Mouse (Mus musculus) left cerebral cortex, postnatal 10 days (tissue): ENCODE measurements around the gene Chrm4. TPM values are rescaled to one million over a fixed set of nuclear protein-coding genes. Genes with fewer than 3 reads are reported as not detected.

Source experiments
- DNase-seq, 2 experiments: peaks; one replicate each; pipeline ENCODE4 v3.0.0; 2021 to 2022; ENCODE audit warnings: low spot score in 2 of 2, mixed read lengths in 1 of 2; ENCODE audit errors: extremely low spot score in 1 of 2
- intact Hi-C: fragments of 180-260 bp; cut with DNase I; formaldehyde crosslinking; loops from one replicate; pipeline ENCODE4 v1.15.1; 2025
- total RNA-seq, 2 experiments: library from RNA; stranded (reverse); gene quantifications; 2 replicates each; pipeline ENCODE4 v1.2.3; 2021

The Chrm4 gene
- total RNA-seq, 2 experiments from 2014 or later = 29.6 to 33.0 TPM

- peak; percentile 77 to 82 for DNase-seq
- intact Hi-C loops = no loop called here
Measured at GRCm38 (mm10) chr2:91957096-91957495, 30.0 kb downstream of the Chrm4 start.

DNA sequence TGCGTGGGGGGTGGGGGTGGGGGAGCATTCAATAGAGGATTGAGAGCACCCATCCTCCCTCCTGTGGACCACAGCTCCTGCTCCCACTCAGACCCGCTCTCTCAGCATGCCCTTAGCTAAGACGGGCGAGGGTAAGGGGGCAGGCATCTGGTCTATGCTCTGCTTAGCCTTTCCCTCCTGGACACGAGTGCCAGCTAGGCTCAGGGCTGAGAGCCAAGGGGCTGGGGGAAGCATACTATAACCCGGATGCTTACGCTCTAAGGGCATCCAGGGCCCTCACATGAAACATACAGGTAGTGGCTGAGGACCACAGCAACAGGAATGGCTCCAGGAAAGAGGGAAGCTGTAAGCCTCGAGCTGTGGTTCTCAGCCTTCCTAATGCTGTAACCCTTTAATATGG lies 31.0 kb downstream of the Chrm4 start:
- intact Hi-C loops = no loop called here
- no peak for DNase-seq

DNA sequence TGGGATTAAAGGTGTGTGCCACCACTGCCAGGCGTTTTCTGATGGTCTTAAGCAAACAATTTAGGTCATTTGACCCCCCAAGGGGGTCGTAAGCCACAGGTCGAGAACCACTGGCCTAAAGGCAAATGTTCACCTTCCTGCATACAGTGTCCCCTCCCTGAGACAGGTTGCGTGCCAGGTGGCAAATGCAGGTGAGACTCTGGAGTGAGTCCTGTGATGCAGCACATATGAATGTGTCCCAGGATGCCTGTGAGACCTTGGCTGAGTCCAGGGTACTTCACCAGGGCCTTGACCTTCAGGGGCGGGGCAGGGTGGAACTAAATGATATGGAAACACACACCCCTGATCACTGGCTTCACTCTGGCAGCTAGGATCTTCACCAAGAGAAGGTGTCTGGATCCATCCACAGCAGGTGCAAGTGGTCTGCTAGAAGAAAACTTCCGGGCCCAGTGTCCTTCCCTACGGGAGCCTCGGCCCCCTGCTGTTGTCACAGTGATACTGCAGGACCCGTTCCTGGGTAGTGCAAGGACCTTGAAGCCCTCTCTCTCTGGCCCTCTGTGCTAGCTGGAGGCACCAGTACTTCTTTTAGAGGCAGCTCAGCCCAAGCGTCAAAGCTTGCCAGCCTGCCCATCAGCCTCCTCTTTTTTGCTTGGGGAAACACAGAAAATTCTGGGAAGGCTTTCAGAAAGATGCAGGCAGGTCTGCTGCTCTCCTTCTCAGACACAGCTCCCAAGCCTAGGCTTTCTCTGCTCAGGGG lies 31.8 kb downstream of the Chrm4 start:
- intact Hi-C loops = no loop called here
- DNase-seq = peak in 1 of 2 experiments; percentile 76

GRCm38 (mm10) chr2:91959544-91960410 lies 32.7 kb downstream of the Chrm4 start:
- DNase-seq = no peak
- intact Hi-C loops = no loop called here

GRCm38 (mm10) chr2:91960459-91960858 lies 33.4 kb downstream of the Chrm4 start:
- no peak for DNase-seq
- intact Hi-C loops = no loop called here

DNA sequence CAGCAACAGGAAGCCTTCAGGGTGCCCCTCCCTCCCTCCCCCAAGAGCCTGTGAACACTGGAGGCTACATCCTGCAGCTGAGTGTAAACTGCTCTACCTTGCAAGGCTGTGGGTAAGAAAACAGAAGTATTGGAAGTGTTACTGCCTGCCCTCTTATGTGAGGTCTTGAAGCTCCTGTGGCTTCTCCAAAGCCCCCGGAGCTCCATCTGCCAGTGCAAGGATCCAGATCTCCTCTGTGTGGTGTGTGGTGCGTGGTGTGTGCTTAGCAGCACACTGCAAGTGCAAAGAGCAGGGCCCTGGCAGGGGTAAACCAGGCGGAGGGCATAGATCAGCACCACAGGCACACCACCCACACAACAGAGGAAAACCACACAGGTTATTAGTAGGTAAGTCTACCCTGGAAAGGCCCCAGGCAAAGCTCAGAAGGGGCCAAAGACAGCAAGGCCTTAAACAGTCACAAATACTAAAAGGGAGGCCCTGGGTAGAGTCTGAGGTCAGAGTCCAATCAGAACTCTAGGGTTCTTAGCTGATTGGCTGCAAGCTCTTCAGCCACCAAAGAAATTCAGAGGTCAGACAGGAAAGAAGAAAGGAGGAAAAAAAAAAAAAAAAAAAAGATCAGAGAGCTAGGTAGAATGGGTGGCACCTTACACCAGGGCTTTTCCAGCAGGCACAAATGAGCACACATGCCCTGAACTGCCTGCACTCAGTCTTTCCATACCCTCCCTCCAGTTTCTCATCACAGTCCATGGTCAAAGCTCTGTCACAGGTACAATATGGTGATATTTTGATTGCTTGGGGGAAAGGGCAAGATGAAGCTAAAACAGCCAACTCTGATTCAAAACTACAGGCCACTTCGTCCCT lies 35.1 kb downstream of the Chrm4 start:
- DNase-seq = no peak
- intact Hi-C loops = no loop called here

DNA sequence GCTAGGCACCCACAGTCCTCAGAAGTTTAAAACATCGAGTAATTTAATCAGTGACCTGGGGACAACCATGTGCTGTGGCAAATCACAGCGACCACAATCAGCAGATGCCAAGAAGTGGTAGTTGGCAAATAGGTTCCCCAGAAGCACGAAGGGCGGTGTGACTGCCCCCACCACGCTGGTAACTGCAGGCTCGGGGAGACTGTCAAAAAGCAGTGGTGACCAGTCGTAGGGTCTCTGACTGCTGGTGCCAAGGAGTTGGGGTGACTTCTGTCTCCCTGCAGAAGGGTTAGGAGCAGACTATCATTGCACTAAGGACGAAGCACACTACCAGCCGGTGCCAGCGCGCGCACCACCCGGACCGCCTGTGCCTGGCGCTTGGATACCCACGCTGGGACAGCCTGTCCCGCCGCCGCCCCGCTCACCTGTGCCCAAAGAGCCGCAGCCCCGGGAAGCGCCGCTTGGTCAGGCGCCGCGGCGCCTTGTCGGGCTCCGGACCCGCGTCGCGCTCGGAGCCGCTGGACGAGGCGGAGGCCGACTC lies 35.9 kb downstream of the Chrm4 start:
- intact Hi-C loops = no loop called here
- DNase-seq = peak in 1 of 2 experiments; percentile 63

DNA sequence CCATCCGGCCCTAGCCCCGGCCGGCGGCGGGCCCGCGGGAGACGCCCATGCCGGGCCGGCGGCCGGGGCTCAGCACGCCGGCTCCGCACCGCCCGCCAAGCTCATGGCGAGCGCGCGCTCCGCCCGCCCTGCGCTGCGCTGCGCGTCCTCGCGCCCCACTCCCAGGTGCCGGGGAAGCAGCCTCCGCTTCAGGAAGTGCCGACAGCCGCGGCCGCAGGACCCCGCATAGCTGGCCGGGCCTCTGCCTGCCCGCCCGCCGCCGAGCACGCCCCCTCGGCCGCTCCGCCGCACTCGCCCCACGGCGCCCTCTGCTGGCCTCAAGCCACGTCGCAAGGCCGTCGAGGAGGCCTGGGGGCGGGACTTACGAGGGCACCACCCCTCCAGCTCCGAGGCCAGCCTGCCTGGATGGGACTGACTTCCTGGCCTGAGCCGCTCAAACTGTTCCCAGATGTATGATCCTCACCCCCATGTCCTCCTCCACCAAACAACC lies 36.4 kb downstream of the Chrm4 start:
- DNase-seq = peak; percentile 89 to 97
- intact Hi-C loops = no loop called here

GRCm38 (mm10) chr2:91964610-91965204 lies 37.7 kb downstream of the Chrm4 start:
- no peak for DNase-seq
- intact Hi-C loops = no loop called here

- intact Hi-C loops = no loop called here
- DNase-seq = peak in 1 of 2 experiments; percentile 86
Measured at GRCm38 (mm10) chr2:91965417-91965816, 38.4 kb downstream of the Chrm4 start.

- intact Hi-C loops = no loop called here
- DNase-seq = no peak
Measured at GRCm38 (mm10) chr2:91966367-91966766, 39.3 kb downstream of the Chrm4 start.

DNA sequence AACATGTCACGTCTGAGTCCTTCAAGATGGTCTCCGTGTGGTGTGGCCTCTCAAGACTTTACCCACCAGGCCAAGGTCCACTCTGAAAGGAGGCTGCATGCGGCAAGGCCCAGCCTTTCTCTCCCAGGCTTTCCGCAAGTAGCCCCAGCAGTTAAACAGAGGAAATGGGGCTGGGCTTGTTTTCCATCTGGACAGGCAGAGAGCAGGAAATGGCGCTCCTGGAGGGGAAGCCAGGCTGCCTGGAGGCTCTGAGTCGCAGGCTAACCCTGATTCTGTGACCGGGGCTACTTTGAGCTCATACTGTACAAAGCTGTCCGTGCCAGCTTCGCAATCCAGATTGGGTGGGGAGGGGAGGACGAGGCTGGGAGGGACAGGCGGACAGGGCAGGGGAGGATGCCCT lies 40.9 kb downstream of the Chrm4 start:
- DNase-seq = peak in 1 of 2 experiments; percentile 72
- intact Hi-C loops = no loop called here

- intact Hi-C loops = no loop called here
- DNase-seq = peak; percentile 64 to 79
Measured at GRCm38 (mm10) chr2:91971231-91972097, 44.4 kb downstream of the Chrm4 start.

- DNase-seq = no peak
- intact Hi-C loops = no loop called here
Measured at GRCm38 (mm10) chr2:91972121-91972566, 45.1 kb downstream of the Chrm4 start.

DNA sequence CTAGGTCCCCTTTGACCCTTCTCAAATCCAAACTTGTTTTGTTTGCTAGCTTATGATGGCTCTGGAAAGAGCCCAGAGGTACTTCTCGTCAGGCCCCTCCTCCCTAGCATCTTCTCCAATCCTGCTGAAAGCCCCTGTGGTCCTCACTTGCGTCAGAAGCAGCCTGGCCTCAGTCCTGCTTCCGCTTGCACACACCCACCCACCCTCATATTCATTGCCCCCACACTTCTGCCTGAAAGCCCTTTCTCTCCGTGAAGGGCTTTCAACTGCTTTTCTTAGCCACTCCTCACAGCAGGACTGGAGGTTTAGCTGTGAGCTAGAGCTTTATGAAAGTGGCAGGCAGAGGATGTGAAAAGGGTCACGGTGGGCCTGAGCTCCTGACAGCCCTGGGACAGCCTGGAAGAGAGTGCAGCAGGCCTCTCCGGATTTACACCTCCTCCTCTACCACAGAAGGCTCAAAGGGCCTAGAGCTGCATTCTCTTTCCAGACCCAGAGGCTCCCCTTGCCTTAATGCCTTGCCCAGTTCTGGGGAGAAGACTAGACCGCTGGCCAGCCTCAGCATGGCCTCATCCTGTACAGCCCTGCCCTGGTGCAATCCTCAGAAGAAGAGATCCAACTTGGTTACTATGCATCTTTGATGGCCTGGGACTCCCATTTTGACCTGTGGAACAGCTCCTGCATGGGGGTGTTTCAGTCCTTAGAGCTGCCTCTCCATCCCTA lies 46.5 kb downstream of the Chrm4 start:
- intact Hi-C loops = no loop called here
- no peak for DNase-seq

- peak in 1 of 2 experiments; percentile 56 for DNase-seq
- intact Hi-C loops = no loop called here
Measured at GRCm38 (mm10) chr2:91975581-91976541, 48.8 kb downstream of the Chrm4 start, which contains the start of gene Dgkz. Gene Dgkz, minus strand, starts transcription at chr2:91975864.
